In genomic region chr2:25620852-25621228, GRCm38 (mm10) we compare ENCODE assay signal across 9 mouse cellular contexts. TPM values are rescaled to one million over a fixed set of nuclear protein-coding genes. Genes with fewer than 3 reads are reported as not detected.
DNase-seq lines count a peak whose midpoint lies in the region; ATAC-seq and TF ChIP-seq lines count a peak whose summit lies in the region.
"Had no signal": no experiment of that assay in that cellular context is flagged by ENCODE, and none has a peak within 500 bp of the region (broad histone marks: within the 10 kb centered on the region; RNA-seq: fewer than 3 reads in every experiment).

No protein-coding gene starts in this region.

- H3K9me3 ChIP-seq in forebrain, embryonic 10.5 days, result no peaks in the 10 kb centered on the region
- no peaks in the 10 kb centered on the region for H3K9me3 ChIP-seq in forebrain, embryonic 11.5 days (ENCODE audit: control insufficient read depth, low read length)
- H3K9me3 ChIP-seq in lung, embryonic 14.5 days (ENCODE audit: low read depth, low read length), result no peaks in the 10 kb centered on the region
- no peaks in the 10 kb centered on the region for H3K9me3 ChIP-seq in limb, embryonic 13.5 days
- H3K9me3 ChIP-seq in neural tube, embryonic 15.5 days (replicated peaks), result no peaks in the 10 kb centered on the region

- H3K36me3 ChIP-seq in forebrain, embryonic 10.5 days (replicated peaks), result no peaks in the 10 kb centered on the region
- no peaks in the 10 kb centered on the region for H3K36me3 ChIP-seq in forebrain, embryonic 11.5 days (ENCODE audit: control insufficient read depth, insufficient read depth, low read length)
- no peaks in the 10 kb centered on the region for H3K36me3 ChIP-seq in lung, embryonic 14.5 days (ENCODE audit: insufficient read depth)
- no peaks in the 10 kb centered on the region for H3K36me3 ChIP-seq in limb, embryonic 13.5 days
- H3K36me3 ChIP-seq in neural tube, embryonic 15.5 days, result no peaks in the 10 kb centered on the region

- TF ChIP-seq CTCF in lung, embryonic 14.5 days (IDR thresholded peaks at IDR 0.05; ENCODE audit: low read depth), result no peak

- H3K9ac ChIP-seq in forebrain, embryonic 11.5 days (ENCODE audit: low read length), result no peak overlapping the region
- no peak overlapping the region for H3K9ac ChIP-seq in lung, embryonic 14.5 days
- peak overlapping the region; percentile 70; the same call in 1 of the 2 replicates for H3K9ac ChIP-seq in limb, embryonic 13.5 days
- peak overlapping the region; percentile 55; the same call in 1 of the 2 replicates for H3K9ac ChIP-seq in neural tube, embryonic 15.5 days (replicated peaks)

- H3K4me2 ChIP-seq in forebrain, embryonic 11.5 days (ENCODE audit: low read depth, low read length, severe bottlenecking), result no peak overlapping the region
- peak overlapping the region; percentile 64 for H3K4me2 ChIP-seq in lung, embryonic 14.5 days
- peak overlapping the region; percentile 82 for H3K4me2 ChIP-seq in limb, embryonic 13.5 days (replicated peaks)
- peak overlapping the region; percentile 83 for H3K4me2 ChIP-seq in neural tube, embryonic 15.5 days

- H3K27ac ChIP-seq in forebrain, embryonic 10.5 days, result no peak overlapping the region
- H3K27ac ChIP-seq in forebrain, embryonic 11.5 days (ENCODE audit: low read depth, low read length), result no peak overlapping the region
- H3K27ac ChIP-seq in lung, embryonic 14.5 days (ENCODE audit: low read depth), result no peak overlapping the region
- H3K27ac ChIP-seq in limb, embryonic 13.5 days, result no peak overlapping the region
- peak overlapping the region; percentile 75; the same call in 1 of the 2 replicates for H3K27ac ChIP-seq in neural tube, embryonic 15.5 days (replicated peaks)

- DNase-seq in forebrain, embryonic 10.5 days (ENCODE audit: extremely low spot score, low spot score), result no peak
- DNase-seq in forebrain, embryonic 11.5 days (ENCODE audit: low spot score), result no peak
- DNase-seq in lung, embryonic 14.5 days, result no peak
- DNase-seq in lung, postnatal 10 days, result no peak
- DNase-seq in layer of hippocampus, postnatal 14 days (ENCODE audit: low spot score in 2 of 2), result no peak
- no peak for DNase-seq in left cerebral cortex, postnatal 10 days (ENCODE audit: extremely low spot score in 1 of 2, low spot score in 2 of 2)

- 88% methylated on average over 4 of the region's 4 CpGs for WGBS in forebrain, embryonic 10.5 days
- WGBS in forebrain, embryonic 11.5 days, result 88% methylated on average over 4 of the region's 4 CpGs
- WGBS in lung, embryonic 14.5 days, result 74% methylated on average over 4 of the region's 4 CpGs
- WGBS in limb, embryonic 13.5 days, result 80% methylated on average over 4 of the region's 4 CpGs
- WGBS in neural tube, embryonic 15.5 days, result 88% methylated on average over 4 of the region's 4 CpGs

- intact Hi-C loops in left cerebral cortex, postnatal 10 days (cut with DNase I), result no loop called here

- H3K4me3 ChIP-seq in forebrain, embryonic 10.5 days, result peak overlapping the region; percentile 62; the same call in 1 of the 2 replicates
- H3K4me3 ChIP-seq in forebrain, embryonic 11.5 days (ENCODE audit: low read depth, low read length), result no peak overlapping the region
- no peak overlapping the region for H3K4me3 ChIP-seq in lung, embryonic 14.5 days (ENCODE audit: low read depth, low read length)
- peak overlapping the region; percentile 58; the same call in 1 of the 2 replicates for H3K4me3 ChIP-seq in limb, embryonic 13.5 days
- H3K4me3 ChIP-seq in neural tube, embryonic 15.5 days (replicated peaks), result peak overlapping the region; percentile 55

- no peak; the same call in 1 of the 2 replicates for ATAC-seq in forebrain, embryonic 11.5 days (replicated peaks; ENCODE audit: low FRiP score)
- no peak for ATAC-seq in lung, embryonic 14.5 days (ENCODE audit: insufficient read depth)
- ATAC-seq in limb, embryonic 13.5 days (ENCODE audit: low FRiP score, low read depth), result no peak
- ATAC-seq in neural tube, embryonic 15.5 days (ENCODE audit: low FRiP score), result no peak

- H3K27me3 ChIP-seq in forebrain, embryonic 10.5 days (ENCODE audit: poor library complexity, severe bottlenecking), result peaks cover 41% of the 10 kb centered on the region
- peaks cover 14% of the 10 kb centered on the region for H3K27me3 ChIP-seq in forebrain, embryonic 11.5 days (ENCODE audit: control insufficient read depth, insufficient read depth, low read length)
- H3K27me3 ChIP-seq in lung, embryonic 14.5 days (ENCODE audit: insufficient read depth, low read length), result peaks cover 25% of the 10 kb centered on the region
- peaks cover 33% of the 10 kb centered on the region for H3K27me3 ChIP-seq in limb, embryonic 13.5 days
- H3K27me3 ChIP-seq in neural tube, embryonic 15.5 days (replicated peaks), result peaks cover 27% of the 10 kb centered on the region

- H3K4me1 ChIP-seq in forebrain, embryonic 10.5 days, result peaks cover 24% of the 10 kb centered on the region
- H3K4me1 ChIP-seq in forebrain, embryonic 11.5 days (replicated peaks; ENCODE audit: control insufficient read depth, insufficient read depth, low read length), result no peaks in the 10 kb centered on the region; the same call in 1 of the 2 replicates
- no peaks in the 10 kb centered on the region for H3K4me1 ChIP-seq in lung, embryonic 14.5 days (ENCODE audit: insufficient read depth)
- peaks cover 16% of the 10 kb centered on the region for H3K4me1 ChIP-seq in limb, embryonic 13.5 days
- peaks cover 20% of the 10 kb centered on the region for H3K4me1 ChIP-seq in neural tube, embryonic 15.5 days

RNA-seq across cellular contexts. Expression of gene Tmem141, which starts 1.0 kb away (rescaled TPM):
- 16.4 and 17.9 TPM in 2 replicates for polyA plus RNA-seq in forebrain, embryonic 10.5 days (2016; fragmentation: Nextera tagmentation; extraction: Ambion mirVana)
- polyA plus RNA-seq in forebrain, embryonic 11.5 days (2014; fragmentation: Nextera tagmentation; extraction: Ambion mirVana), result 12.6 and 17.9 TPM in 2 replicates
- 21.9 and 26.0 TPM in 2 replicates for polyA plus RNA-seq in lung, embryonic 14.5 days (2014; fragmentation: Nextera tagmentation; extraction: Ambion mirVana)
- 27.2 and 28.7 TPM in 2 replicates for polyA plus RNA-seq in limb, embryonic 13.5 days (2015; fragmentation: Nextera tagmentation; extraction: Ambion mirVana)
- polyA plus RNA-seq in neural tube, embryonic 15.5 days (2015; fragmentation: Nextera tagmentation; extraction: Ambion mirVana), result 53.4 and 56.6 TPM in 2 replicates
- total RNA-seq in layer of hippocampus, postnatal 14 days (2021), result 10 to 100 TPM; 25.0 TPM
- 10 to 100 TPM; 20.5 to 24.5 TPM for total RNA-seq in left cerebral cortex, postnatal 10 days (2021)

RNA-seq across cellular contexts. Expression of gene Ccdc183, which starts 3.4 kb away (rescaled TPM):
- polyA plus RNA-seq in forebrain, embryonic 10.5 days (2016; fragmentation: Nextera tagmentation; extraction: Ambion mirVana), result 0.09 TPM in 2 replicates
- 0.13 and 0.21 TPM in 2 replicates for polyA plus RNA-seq in forebrain, embryonic 11.5 days (2014; fragmentation: Nextera tagmentation; extraction: Ambion mirVana)
- polyA plus RNA-seq in lung, embryonic 14.5 days (2014; fragmentation: Nextera tagmentation; extraction: Ambion mirVana), result 0.24 and 0.28 TPM in 2 replicates
- 0.18 and 0.36 TPM in 2 replicates for polyA plus RNA-seq in limb, embryonic 13.5 days (2015; fragmentation: Nextera tagmentation; extraction: Ambion mirVana)
- polyA plus RNA-seq in neural tube, embryonic 15.5 days (2015; fragmentation: Nextera tagmentation; extraction: Ambion mirVana), result 0.23 and 0.27 TPM in 2 replicates
- total RNA-seq in layer of hippocampus, postnatal 14 days (2021), result not detected
- not detected for total RNA-seq in left cerebral cortex, postnatal 10 days (2021)
- total RNA-seq: gastrocnemius, postnatal 14 days had no signal

RNA-seq across cellular contexts. Expression of gene Fcna, which starts 7.0 kb away (rescaled TPM):
- 0.30 and 0.37 TPM in 2 replicates for polyA plus RNA-seq in forebrain, embryonic 10.5 days (2016; fragmentation: Nextera tagmentation; extraction: Ambion mirVana)
- polyA plus RNA-seq in forebrain, embryonic 11.5 days (2014; fragmentation: Nextera tagmentation; extraction: Ambion mirVana), result 0.95 and 0.97 TPM in 2 replicates
- polyA plus RNA-seq in lung, embryonic 14.5 days (2014; fragmentation: Nextera tagmentation; extraction: Ambion mirVana), result 1.8 and 2.9 TPM in 2 replicates
- polyA plus RNA-seq in limb, embryonic 13.5 days (2015; fragmentation: Nextera tagmentation; extraction: Ambion mirVana), result 0.98 and 1.8 TPM in 2 replicates
- polyA plus RNA-seq in neural tube, embryonic 15.5 days (2015; fragmentation: Nextera tagmentation; extraction: Ambion mirVana), result 2.7 and 3.8 TPM in 2 replicates
- 1 to 10 TPM; 1.0 to 1.4 TPM for total RNA-seq in layer of hippocampus, postnatal 14 days (2021)
- under 1 TPM; 0.69 to 0.99 TPM for total RNA-seq in left cerebral cortex, postnatal 10 days (2021)

RNA-seq across cellular contexts. Expression of gene Rabl6, which starts 12.5 kb away (rescaled TPM):
- polyA plus RNA-seq in forebrain, embryonic 10.5 days (2016; fragmentation: Nextera tagmentation; extraction: Ambion mirVana), result 78.3 and 80.8 TPM in 2 replicates
- 77.1 and 81.5 TPM in 2 replicates for polyA plus RNA-seq in forebrain, embryonic 11.5 days (2014; fragmentation: Nextera tagmentation; extraction: Ambion mirVana)
- 75.5 and 85.7 TPM in 2 replicates for polyA plus RNA-seq in lung, embryonic 14.5 days (2014; fragmentation: Nextera tagmentation; extraction: Ambion mirVana)
- polyA plus RNA-seq in limb, embryonic 13.5 days (2015; fragmentation: Nextera tagmentation; extraction: Ambion mirVana), result 76.9 and 83.8 TPM in 2 replicates
- polyA plus RNA-seq in neural tube, embryonic 15.5 days (2015; fragmentation: Nextera tagmentation; extraction: Ambion mirVana), result 66.8 and 69.6 TPM in 2 replicates
- 100 to 1,000 TPM; 105 to 107 TPM for total RNA-seq in layer of hippocampus, postnatal 14 days (2021)
- total RNA-seq in left cerebral cortex, postnatal 10 days (2021), result 10 to 100 TPM; 81.8 to 96.7 TPM

RNA-seq across cellular contexts. Expression of gene Lcn8, which starts 32.1 kb away (rescaled TPM):
- not detected in 2 replicates for polyA plus RNA-seq in forebrain, embryonic 10.5 days (2016; fragmentation: Nextera tagmentation; extraction: Ambion mirVana)
- polyA plus RNA-seq in forebrain, embryonic 11.5 days (2014; fragmentation: Nextera tagmentation; extraction: Ambion mirVana), result not detected in 2 replicates
- polyA plus RNA-seq in lung, embryonic 14.5 days (2014; fragmentation: Nextera tagmentation; extraction: Ambion mirVana), result 0.51 and 0.61 TPM in 2 replicates
- 0.24 TPM in 1 of 2 replicates, not detected in the other for polyA plus RNA-seq in limb, embryonic 13.5 days (2015; fragmentation: Nextera tagmentation; extraction: Ambion mirVana)
- not detected in 2 replicates for polyA plus RNA-seq in neural tube, embryonic 15.5 days (2015; fragmentation: Nextera tagmentation; extraction: Ambion mirVana)
- not detected for total RNA-seq in layer of hippocampus, postnatal 14 days (2021)
- not detected for total RNA-seq in left cerebral cortex, postnatal 10 days (2021)

Comparison
In these comparisons a context has a peak if more than half of its experiments do, and no peak if none do; other contexts are left out.
1. H3K4me3 ChIP-seq: peak in forebrain, embryonic 10.5 days (single experiment), limb, embryonic 13.5 days (single experiment) and neural tube, embryonic 15.5 days (single experiment); none in forebrain, embryonic 11.5 days (single experiment) and lung, embryonic 14.5 days (single experiment).
2. H3K9ac ChIP-seq: peak in limb, embryonic 13.5 days (single experiment) and neural tube, embryonic 15.5 days (single experiment); none in forebrain, embryonic 11.5 days (single experiment) and lung, embryonic 14.5 days (single experiment).